Mouse (Mus musculus): ENCODE data around the gene Tbcc.

Tbcc gene

DNA sequence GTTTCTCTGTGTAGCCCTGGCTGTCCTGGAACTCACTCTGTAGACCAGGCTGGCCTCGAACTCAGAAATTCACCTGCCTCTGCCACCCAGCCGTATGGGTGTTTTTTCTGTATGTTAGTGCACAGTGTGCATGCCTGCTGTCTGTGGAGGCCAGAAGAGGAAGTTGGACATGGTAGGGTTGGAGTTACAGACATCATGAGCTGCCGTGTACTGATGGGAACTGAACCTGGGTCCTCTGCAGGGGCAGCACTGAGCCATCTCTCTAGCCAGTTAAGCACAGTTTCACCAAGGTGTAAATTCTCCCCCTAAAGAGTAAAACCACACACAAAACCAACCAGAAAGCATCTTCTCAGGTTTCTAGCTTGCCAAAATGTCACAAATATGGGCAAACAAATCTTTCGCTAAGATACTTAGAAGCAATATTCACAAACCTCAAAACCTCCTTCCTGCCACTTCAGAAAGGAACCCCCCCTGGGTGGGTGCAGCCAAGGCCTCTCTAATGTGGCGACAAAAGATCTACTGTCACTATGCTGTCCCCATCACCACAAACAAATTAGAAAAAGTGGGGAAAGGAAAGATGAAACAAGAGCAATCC, 20.2 kb upstream of the Tbcc start:
- DNase-seq = peak; percentile 63 to 71

- peak; percentile 28 to 43 for DNase-seq
Measured at GRCm38 (mm10) chr17:46870913-46871312, 19.6 kb upstream of the Tbcc start.

DNA sequence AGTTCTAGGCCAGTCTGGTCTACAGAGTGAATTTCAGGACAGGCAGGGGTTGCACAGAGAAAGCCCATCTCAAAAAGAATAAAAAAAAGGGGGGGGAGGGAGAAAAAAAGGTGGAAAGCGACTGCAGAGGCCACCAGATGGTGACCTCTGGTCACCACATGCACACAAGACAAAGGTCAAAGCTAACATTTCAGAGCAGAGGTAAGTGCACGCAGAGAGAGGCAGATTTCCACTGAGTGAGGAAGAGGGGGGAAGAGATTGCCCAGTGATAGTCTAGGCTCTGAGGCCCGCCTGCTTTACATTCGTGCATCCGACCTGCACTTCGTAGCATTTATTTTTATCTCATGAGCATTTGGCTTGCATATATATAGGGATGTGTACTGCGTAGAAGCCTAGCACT, 17.7 kb upstream of the Tbcc start:
- DNase-seq = no peak

DNA sequence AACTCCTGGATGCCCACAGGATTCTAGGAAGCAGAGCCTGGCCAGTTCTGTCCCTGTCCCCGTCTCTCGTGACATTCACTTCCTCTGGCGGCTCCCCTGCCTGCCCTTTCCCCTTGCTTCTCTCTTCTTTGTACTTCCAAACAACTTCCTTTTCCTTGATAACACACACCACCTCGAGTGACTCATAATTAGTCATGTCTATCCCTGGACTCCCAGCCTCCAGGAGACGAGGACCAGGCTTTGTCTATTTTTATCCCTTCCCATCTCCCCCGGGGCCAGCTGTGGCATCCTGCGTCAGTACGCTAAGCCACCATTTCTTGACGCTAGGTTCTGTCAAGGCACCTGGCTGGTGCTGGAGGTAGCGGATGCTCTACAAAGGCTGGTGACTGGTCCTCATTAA, 16.4 kb upstream of the Tbcc start:
- DNase-seq = no peak

DNA sequence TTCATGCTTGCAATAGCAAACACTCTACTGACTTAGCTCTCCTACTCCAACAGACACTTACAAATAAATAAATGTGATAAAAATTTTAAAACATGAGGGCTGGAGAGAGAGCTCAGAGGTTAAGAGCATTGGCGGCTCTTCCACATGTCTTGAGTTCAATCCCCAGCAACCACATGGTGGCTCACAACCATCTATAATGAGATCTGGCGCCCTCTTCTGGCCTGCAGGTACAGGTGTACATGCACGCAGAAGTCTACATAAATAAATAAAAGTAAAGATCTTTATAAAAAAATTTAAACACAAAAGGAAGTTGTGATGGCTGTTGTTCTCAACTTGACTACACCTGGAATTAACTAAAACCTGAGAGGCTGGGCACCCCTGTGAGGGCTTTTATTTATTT, 14.9 kb upstream of the Tbcc start:
- DNase-seq = peak; percentile 35 to 46

- DNase-seq = no peak
Measured at GRCm38 (mm10) chr17:46876371-46876950, 14.0 kb upstream of the Tbcc start.

DNA sequence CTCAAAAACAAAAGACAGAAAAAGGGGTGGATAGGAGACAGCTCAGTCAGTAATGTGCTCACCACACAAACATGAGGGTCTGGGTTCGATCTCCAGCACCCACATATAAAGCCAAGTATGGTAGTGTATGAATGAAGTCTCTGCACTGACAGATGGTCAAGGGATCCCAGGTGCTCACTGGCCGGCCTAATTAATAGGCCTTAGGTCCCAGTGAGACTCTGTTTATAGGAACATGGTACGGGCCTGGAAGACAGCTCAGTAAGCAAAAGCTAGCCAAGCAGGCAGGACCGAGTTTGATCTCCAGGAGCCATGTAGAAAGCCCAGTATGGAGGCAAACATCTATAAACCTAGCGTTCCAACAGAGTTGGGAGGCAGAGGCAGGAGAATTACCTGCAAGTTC, 13.4 kb upstream of the Tbcc start:
- no peak for DNase-seq

DNA sequence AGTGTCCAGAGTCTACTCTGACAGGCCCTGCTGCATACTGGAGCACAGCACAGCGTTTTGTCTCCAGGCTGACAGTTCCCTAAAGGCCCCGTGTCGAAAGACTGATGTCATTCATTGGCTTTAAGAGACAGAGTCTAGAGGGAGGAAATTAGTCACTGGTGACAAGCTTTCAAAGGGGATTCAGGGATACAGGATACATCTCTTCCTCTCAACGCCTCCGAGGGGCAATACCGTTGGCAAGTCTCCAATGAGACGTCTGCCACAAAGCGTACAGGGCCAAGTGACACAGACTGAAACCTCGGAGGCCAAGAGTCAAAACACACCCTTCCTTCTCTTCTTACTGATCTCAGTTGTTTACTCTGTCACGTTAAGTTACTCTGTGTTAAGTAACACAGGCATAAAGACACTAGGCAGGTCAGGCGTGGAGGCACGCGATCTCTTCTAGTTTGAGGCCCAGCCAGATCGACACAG, 10.6 kb upstream of the Tbcc start:
- no peak for DNase-seq

GRCm38 (mm10) chr17:46880322-46880721, 10.2 kb upstream of the Tbcc start:
- DNase-seq = no peak

DNA sequence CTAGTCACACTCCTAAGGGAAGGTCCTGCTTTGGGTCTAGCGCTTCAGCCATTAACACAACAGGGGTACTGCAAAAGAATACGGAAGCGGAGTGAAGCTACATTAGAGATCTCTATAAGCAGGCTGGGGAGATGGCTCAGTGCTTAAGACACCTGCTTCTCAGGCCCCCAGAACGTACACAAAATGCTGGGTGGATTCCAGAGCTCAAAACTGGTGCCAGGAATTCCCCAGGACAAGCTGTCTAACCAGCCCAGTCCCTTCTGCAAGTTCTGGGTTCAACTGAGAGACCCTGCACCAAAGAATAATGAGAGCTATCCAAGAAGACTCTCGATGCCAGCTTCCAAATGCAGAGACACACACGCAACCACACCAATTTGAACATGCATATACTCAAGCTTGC, 8.8 kb upstream of the Tbcc start:
- no peak for DNase-seq

DNA sequence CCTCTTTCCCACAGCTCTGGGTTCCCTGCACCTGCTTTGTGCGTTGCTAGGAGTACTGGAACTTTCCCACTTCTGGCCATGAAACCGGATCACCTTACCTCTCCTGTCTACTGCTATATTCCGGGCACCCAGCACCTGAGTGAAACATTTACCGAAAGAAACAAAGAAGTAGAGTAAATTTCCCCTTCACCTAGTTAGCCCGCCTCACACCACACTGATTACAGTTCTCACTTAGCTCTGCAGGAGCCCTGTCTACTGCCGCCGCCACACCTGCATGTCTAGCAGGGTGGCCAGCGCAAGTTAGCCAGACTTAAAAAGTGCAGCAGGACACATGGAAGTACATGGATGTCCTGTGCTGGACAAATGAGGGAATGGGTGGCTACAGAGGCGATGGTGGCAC, 7.4 kb upstream of the Tbcc start:
- no peak for DNase-seq

DNA sequence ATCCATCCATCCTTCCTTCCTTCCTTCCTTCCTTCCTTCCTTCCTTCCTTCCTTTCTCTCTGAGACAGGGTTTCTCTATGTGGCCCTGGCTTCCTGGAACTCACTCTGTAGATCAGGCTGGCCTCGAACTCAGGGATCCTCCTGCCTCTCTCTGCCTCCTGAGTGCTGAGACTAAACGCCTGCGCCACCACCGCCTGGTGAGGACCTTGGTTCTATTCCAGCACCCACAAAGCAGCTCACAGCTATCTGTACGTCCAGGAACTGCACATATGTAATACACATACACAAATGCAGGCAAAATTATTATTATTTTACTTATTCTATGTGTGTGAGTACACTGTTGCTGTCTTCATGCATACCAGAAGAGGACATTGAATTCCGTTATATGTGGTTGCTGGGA, 5.7 kb upstream of the Tbcc start:
- no peak for DNase-seq

DNA sequence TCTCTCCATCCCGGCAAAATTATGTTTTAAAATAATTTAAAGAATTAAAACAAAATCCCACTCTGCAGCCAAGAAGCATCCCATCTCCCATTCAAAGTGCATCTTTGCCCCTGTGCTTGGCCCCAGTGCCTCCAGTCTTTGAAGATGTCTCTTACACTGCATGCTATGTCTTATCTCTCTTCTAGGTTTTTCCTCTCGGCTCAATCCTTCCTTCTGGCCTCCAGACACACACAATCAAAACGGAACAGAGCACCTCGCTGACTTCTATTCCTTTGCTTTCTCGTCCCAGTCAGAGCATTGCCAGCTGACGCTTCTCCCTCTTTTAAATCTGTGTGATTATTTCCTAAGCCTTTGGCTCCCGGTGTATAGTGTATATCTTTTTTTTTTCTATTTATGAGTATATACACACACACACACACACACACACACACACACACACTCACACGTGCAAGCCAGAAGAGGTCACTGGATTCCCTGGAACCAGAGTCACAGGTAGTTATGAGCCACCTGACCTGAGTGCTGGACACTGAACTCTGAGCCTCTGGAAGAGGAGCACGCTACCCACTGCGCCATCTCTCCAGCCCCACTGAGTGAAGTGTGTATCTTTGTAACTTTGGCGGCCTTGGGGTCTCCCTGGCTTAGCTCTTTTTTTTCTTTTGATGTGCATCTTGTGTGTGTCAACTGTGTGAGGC, 5.1 kb upstream of the Tbcc start:
- no peak for DNase-seq

DNA sequence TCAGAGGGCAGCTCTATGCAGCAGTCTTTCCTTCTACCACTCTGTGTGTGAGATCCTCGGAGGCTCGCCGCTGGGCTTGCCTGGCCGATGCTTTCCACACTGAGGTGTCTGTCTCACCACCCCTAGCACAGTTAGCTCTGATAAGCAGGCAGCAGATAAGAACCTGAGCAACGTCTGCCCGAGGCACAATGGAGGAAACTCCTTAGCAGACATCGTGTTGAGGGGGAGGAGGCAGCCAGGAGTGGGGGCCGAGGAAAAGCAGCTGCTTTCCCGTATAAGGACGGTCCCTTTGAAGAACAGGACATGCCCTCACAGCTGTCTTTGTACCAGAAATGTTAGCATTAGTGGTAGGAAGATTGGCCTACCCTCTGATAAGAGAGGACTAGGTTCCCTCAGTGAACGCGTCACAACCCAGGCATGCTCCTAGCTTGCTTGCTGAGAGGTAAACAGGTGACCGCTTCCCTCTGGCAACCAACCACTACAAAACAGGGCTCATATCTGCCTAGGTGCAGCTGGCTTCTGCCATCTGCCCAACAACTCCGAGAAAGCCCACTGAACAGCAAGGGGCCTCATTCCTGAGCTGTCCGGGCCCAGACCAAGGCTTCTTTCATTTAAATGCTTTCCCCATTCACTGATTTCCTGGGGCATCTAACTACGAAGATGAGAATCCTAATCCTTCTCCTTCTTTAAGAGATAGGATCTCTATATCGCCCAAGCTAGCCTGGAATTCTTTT, 4.4 kb upstream of the Tbcc start:
- no peak for DNase-seq

- DNase-seq = peak; percentile 32 to 50
Measured at GRCm38 (mm10) chr17:46888511-46889212, 1.8 kb upstream of the Tbcc start.

GRCm38 (mm10) chr17:46889450-46890084, 917 bp upstream of the Tbcc start:
- DNase-seq = peak; percentile 64 to 76

GRCm38 (mm10) chr17:46890843-46891594, 535 bp downstream of the Tbcc start:
- peak; percentile 57 to 70 for DNase-seq

DNA sequence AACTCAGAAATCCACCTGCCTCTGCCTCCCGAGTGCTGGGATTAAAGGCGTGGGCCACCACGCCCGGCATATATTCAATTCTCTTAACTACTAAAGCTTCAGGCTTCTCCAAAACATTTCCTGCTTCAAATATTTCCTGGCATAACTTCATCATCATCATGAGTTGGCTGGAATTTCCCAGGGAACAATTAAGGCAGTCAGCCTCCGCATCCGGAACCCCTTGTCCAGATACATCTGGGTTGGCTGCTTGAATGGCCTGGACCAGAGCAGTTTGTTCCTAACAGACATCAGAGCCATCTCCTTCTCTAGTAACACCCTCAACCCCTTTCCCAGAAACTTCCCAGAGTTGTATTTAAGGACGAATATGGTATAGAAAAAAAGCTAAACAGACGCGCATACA, 4.9 kb downstream of the Tbcc start:
- no peak for DNase-seq

- no peak for DNase-seq
Measured at GRCm38 (mm10) chr17:46897221-46897950, 6.9 kb downstream of the Tbcc start.

DNA sequence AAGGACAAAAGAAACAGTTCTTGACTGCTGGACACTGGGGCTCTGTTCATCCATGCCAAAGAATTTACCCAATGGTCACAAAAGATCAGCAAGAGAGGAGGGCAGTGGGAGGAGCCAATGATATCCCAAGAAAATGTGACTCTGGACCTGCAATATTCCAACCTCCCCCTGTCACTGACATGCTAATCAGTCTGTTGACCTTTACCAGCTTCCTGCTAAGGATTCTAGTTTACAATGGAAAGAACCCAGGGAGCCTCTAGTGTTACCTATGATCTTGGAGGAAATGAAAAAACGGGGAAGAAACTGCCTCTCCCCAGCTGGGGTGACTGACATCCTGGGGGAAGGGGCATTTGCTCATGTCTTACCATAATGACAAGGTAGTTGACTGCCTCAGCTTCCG, 10.5 kb downstream of the Tbcc start:
- no peak for DNase-seq

GRCm38 (mm10) chr17:46903876-46904490, 13.5 kb downstream of the Tbcc start:
- peak; percentile 60 to 68 for DNase-seq

All from thymus, postnatal 36 days (tissue).